Mouse (Mus musculus): ENCODE measurements around the gene Dusp11. TPM values are rescaled to one million over a fixed set of nuclear protein-coding genes. Genes with fewer than 3 reads are reported as not detected.
"Not testable (repeated sequence)": the region's sequence is repeated elsewhere in the genome, so short reads cannot be mapped to it uniquely, and the experiment has no call there.

Gene Dusp11
- polyA plus RNA-seq, 1 experiment from 2014 or later = 49.8 TPM

DNA sequence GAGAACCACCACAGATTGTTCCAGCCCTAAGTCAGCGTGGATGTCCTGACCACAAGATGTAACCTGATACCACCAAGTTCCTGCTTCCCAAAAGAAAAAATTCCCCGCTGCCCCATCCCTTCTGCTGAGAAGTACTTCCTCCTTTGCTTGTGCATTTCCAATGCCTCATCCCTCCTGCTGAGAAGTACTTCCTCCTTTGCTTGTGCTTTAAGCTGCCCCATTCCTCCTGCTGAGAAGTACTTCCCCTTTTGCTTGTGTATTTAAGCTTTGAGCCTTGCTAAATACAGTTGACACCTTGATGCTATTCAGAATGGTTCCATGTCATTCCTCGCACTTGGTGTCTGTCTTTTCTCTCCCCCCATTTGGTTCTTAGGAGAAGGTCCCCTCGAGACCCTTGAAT lies 17.3 kb upstream of the Dusp11 start:
- not testable (repeated sequence) for H3K4me3 ChIP-seq (ENCODE audit: control insufficient read depth in 1 of 2, insufficient read depth in 1 of 2, low read depth in 1 of 2, low read length in 2 of 2); ATAC-seq (ENCODE audit: insufficient number of reproducible peaks, insufficient read depth, low FRiP score, low read depth); H3K9me3 ChIP-seq (ENCODE audit: control insufficient read depth, low read length); H3K9ac ChIP-seq (ENCODE audit: low read length); H3K4me2 ChIP-seq (ENCODE audit: low read length); H3K4me1 ChIP-seq (ENCODE audit: control insufficient read depth in 2 of 2, insufficient read depth in 2 of 2, low read length in 2 of 2); H3K27me3 ChIP-seq (ENCODE audit: control insufficient read depth, insufficient read depth, low read length); H3K27ac ChIP-seq (replicated peaks in 1 of 2; ENCODE audit: control insufficient read depth in 1 of 2, insufficient read depth in 1 of 2, low read depth in 2 of 2, low read length in 2 of 2); H3K36me3 ChIP-seq (ENCODE audit: control insufficient read depth, insufficient read depth, low read length)
- WGBS = 76% methylated on average over 4 of the region's 4 CpGs

DNA sequence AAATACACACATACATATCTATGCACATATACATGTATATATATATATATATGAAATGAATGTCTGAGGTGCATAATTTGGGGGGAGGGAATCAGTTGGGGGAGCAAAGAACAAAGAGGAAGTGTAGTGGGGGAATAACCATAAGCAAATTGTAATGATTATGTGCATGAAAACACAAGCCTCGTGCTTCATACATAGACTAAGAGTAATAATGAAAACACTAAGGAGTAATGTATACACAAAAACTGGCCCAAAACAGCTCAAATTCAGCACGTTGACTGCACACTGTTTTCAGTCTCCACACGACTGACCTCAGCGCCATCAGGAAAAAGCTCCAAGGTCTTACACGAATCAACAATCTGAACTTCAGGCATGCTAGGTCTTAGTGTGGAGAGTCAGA lies 14.8 kb upstream of the Dusp11 start:
- WGBS = 85% methylated on average over 5 of the region's 5 CpGs
- Histone ChIP-seq H3K27me3 (ENCODE audit: control insufficient read depth, insufficient read depth, low read length) (no peaks in the 10 kb centered on the region), H3K4me2 (ENCODE audit: low read length) (no peak overlapping the region), H3K9ac (ENCODE audit: low read length) (no peak overlapping the region), H3K27ac (replicated peaks in 1 of 2; ENCODE audit: control insufficient read depth in 1 of 2, insufficient read depth in 1 of 2, low read depth in 2 of 2, low read length in 2 of 2) (no peak overlapping the region), H3K4me1 (ENCODE audit: control insufficient read depth in 2 of 2, insufficient read depth in 2 of 2, low read length in 2 of 2) (peaks cover 5 to 13% of the 10 kb centered on the region in 2 experiments; a peak in 3 of 4 replicates), H3K4me3 (ENCODE audit: control insufficient read depth in 1 of 2, insufficient read depth in 1 of 2, low read depth in 1 of 2, low read length in 2 of 2) (no peak overlapping the region), H3K36me3 (ENCODE audit: control insufficient read depth, insufficient read depth, low read length) (no peaks in the 10 kb centered on the region), H3K9me3 (ENCODE audit: control insufficient read depth, low read length) (no peaks in the 10 kb centered on the region; the same call in 1 of the 2 replicates)
- no peak for ATAC-seq (ENCODE audit: insufficient number of reproducible peaks, insufficient read depth, low FRiP score, low read depth)

DNA sequence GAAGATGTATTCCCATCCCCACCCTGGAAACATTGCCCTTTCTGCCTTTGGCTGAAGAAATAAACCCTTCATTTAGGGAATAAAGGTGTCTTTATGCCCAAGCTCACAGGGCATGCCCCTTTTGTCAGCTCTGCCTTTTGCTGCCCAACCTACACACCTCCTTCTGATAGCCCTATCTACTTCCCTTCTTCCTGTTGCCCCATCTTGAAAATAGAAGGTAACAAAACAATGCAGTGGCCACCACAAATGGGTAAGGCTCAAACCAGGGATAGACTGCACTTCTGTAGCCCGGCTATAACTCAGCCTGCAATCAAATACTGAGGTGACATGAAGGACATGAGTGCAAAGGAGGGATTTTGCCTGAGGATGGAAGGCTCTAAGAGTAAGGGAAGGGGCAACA lies 14.3 kb upstream of the Dusp11 start:
- no peak overlapping the region for H3K9ac ChIP-seq (ENCODE audit: low read length)
- H3K9me3 ChIP-seq (ENCODE audit: control insufficient read depth, low read length) = no peaks in the 10 kb centered on the region; the same call in 1 of the 2 replicates
- H3K27ac ChIP-seq (replicated peaks in 1 of 2; ENCODE audit: control insufficient read depth in 1 of 2, insufficient read depth in 1 of 2, low read depth in 2 of 2, low read length in 2 of 2) = no peak overlapping the region
- no peaks in the 10 kb centered on the region for H3K27me3 ChIP-seq (ENCODE audit: control insufficient read depth, insufficient read depth, low read length)
- WGBS = 76% methylated on average over 1 of the region's 1 CpGs
- no peak overlapping the region for H3K4me3 ChIP-seq (ENCODE audit: control insufficient read depth in 1 of 2, insufficient read depth in 1 of 2, low read depth in 1 of 2, low read length in 2 of 2)
- H3K4me1 ChIP-seq (ENCODE audit: control insufficient read depth in 2 of 2, insufficient read depth in 2 of 2, low read length in 2 of 2) = peaks cover 5 to 13% of the 10 kb centered on the region in 2 experiments; a peak in 3 of 4 replicates
- no peaks in the 10 kb centered on the region for H3K36me3 ChIP-seq (ENCODE audit: control insufficient read depth, insufficient read depth, low read length)
- no peak for ATAC-seq (ENCODE audit: insufficient number of reproducible peaks, insufficient read depth, low FRiP score, low read depth)
- no peak overlapping the region for H3K4me2 ChIP-seq (ENCODE audit: low read length)

DNA sequence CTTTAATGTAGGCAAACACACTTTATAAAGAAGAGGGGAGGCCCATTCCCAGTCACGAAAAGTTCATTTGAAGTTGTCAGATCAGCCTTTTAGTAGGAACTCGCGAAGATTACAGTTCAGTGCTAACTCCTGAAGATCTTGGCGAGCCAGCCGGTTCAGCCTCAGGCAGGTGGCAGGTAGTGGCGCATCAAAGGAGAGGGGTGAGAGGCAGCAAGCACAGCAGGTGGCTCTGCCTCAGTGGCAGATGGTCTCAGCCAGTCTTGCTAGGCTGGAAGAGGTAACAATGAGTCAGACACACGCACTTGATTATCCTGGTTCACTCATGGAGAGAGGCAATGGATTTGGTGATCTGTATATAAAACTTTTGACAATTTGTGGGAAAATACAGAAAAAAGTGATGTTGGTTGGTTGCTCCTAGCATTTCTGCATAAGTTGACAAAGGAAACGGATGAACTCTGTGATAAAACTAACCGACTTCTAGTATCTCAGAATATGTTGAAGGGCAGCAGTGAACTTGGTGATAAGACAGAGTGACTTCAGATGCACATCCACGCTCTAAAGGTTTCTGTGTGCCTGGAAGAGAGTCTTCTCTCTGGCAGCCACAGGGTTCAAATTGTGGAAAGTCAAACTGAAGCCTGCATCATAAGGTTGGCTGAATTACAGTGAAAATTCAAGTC lies 13.6 kb upstream of the Dusp11 start:
- Histone ChIP-seq H3K27me3 (ENCODE audit: control insufficient read depth, insufficient read depth, low read length) (no peaks in the 10 kb centered on the region), H3K36me3 (ENCODE audit: control insufficient read depth, insufficient read depth, low read length) (no peaks in the 10 kb centered on the region), H3K9me3 (ENCODE audit: control insufficient read depth, low read length) (no peaks in the 10 kb centered on the region; the same call in 1 of the 2 replicates), H3K9ac (ENCODE audit: low read length) (no peak overlapping the region), H3K4me3 (ENCODE audit: control insufficient read depth in 1 of 2, insufficient read depth in 1 of 2, low read depth in 1 of 2, low read length in 2 of 2) (no peak overlapping the region), H3K4me1 (ENCODE audit: control insufficient read depth in 2 of 2, insufficient read depth in 2 of 2, low read length in 2 of 2) (peaks cover 6 to 18% of the 10 kb centered on the region in 2 experiments; a peak in 3 of 4 replicates), H3K27ac (replicated peaks in 1 of 2; ENCODE audit: control insufficient read depth in 1 of 2, insufficient read depth in 1 of 2, low read depth in 2 of 2, low read length in 2 of 2) (no peak overlapping the region), H3K4me2 (ENCODE audit: low read length) (no peak overlapping the region)
- ATAC-seq (ENCODE audit: insufficient number of reproducible peaks, insufficient read depth, low FRiP score, low read depth) = no peak
- WGBS = 50% methylated on average over 10 of the region's 10 CpGs

DNA sequence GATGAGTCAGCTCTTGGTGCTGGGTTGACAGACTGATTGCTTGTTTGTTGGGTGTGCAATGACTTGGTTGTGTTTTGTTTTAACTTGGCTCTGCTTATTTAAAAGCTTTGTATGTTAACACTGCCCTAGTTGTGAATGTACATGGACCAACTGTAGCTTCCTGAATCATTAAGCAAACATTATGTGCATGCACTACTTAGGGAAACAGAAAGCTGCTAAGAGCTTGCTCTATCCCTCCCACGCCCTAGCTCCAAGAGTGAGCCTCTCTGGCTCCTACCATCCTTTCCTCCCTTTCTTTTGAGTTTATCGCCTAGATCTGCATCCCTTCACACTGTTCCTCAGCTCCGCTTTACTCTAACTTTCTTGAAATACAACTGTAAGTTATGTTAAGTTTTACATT lies 11.9 kb upstream of the Dusp11 start:
- 72% methylated on average over 3 of the region's 3 CpGs for WGBS
- Histone ChIP-seq H3K4me2 (ENCODE audit: low read length) (no peak overlapping the region), H3K36me3 (ENCODE audit: control insufficient read depth, insufficient read depth, low read length) (no peaks in the 10 kb centered on the region), H3K4me3 (ENCODE audit: control insufficient read depth in 1 of 2, insufficient read depth in 1 of 2, low read depth in 1 of 2, low read length in 2 of 2) (no peak overlapping the region), H3K9me3 (ENCODE audit: control insufficient read depth, low read length) (no peaks in the 10 kb centered on the region; the same call in 1 of the 2 replicates), H3K4me1 (ENCODE audit: control insufficient read depth in 2 of 2, insufficient read depth in 2 of 2, low read length in 2 of 2) (peaks cover 7 to 19% of the 10 kb centered on the region in 2 experiments; a peak in 3 of 4 replicates), H3K9ac (ENCODE audit: low read length) (no peak overlapping the region), H3K27me3 (ENCODE audit: control insufficient read depth, insufficient read depth, low read length) (no peaks in the 10 kb centered on the region), H3K27ac (replicated peaks in 1 of 2; ENCODE audit: control insufficient read depth in 1 of 2, insufficient read depth in 1 of 2, low read depth in 2 of 2, low read length in 2 of 2) (no peak overlapping the region)
- no peak for ATAC-seq (ENCODE audit: insufficient number of reproducible peaks, insufficient read depth, low FRiP score, low read depth)

DNA sequence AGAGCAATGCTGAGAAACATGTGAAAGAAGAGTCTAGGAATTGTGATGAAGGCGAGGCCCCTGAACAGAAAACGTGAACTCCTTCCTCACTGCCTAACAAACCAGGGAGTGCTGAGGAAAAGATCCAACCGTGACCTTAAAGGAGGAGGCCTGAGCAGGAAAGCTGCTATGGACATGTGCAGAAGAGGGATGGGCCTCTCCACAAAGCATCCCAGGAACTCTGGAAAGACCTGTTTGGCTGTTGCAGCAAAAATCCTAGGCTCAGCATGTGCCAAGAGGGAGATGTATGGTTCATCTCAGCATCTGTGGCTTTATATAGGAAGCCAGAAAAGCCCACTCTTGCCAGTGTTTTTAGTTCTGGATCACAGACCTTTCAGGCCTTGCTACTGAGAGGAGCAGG lies 11.2 kb upstream of the Dusp11 start:
- Histone ChIP-seq H3K9ac (ENCODE audit: low read length) (no peak overlapping the region; the same call in 1 of the 2 replicates), H3K4me1 (ENCODE audit: control insufficient read depth in 2 of 2, insufficient read depth in 2 of 2, low read length in 2 of 2) (peaks cover 7 to 19% of the 10 kb centered on the region in 2 experiments; a peak in 3 of 4 replicates), H3K27me3 (ENCODE audit: control insufficient read depth, insufficient read depth, low read length) (no peaks in the 10 kb centered on the region), H3K27ac (replicated peaks in 1 of 2; ENCODE audit: control insufficient read depth in 1 of 2, insufficient read depth in 1 of 2, low read depth in 2 of 2, low read length in 2 of 2) (peak overlapping the region; percentile 28 to 40; a peak in 1 of 4 replicates), H3K9me3 (ENCODE audit: control insufficient read depth, low read length) (no peaks in the 10 kb centered on the region), H3K4me2 (ENCODE audit: low read length) (no peak overlapping the region), H3K4me3 (ENCODE audit: control insufficient read depth in 1 of 2, insufficient read depth in 1 of 2, low read depth in 1 of 2, low read length in 2 of 2) (no peak overlapping the region), H3K36me3 (ENCODE audit: control insufficient read depth, insufficient read depth, low read length) (no peaks in the 10 kb centered on the region)
- 45% methylated on average over 3 of the region's 3 CpGs for WGBS
- ATAC-seq (ENCODE audit: insufficient number of reproducible peaks, insufficient read depth, low FRiP score, low read depth) = no peak

DNA sequence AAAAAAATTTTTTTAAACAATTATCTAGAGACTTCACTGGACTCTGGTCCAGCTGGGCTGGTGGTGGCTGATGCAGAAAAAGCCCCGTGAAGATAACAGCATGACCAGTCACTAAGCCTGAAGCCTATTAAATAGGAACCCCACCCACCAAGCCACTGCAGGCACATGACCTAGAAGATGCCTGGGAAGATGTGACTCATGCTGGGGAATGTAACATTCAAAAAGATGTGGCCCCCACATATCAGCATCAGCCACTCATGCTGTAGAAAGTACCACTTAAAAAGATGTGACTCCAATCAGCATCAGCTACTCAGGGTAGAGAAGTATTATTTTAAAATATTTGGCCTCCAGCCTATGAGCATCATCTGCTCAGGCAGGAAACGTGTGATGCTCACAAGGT lies 8.4 kb upstream of the Dusp11 start:
- Histone ChIP-seq H3K27me3 (ENCODE audit: control insufficient read depth, insufficient read depth, low read length) (no peaks in the 10 kb centered on the region), H3K27ac (replicated peaks in 1 of 2; ENCODE audit: control insufficient read depth in 1 of 2, insufficient read depth in 1 of 2, low read depth in 2 of 2, low read length in 2 of 2) (no peak overlapping the region), H3K36me3 (ENCODE audit: control insufficient read depth, insufficient read depth, low read length) (no peaks in the 10 kb centered on the region), H3K9ac (ENCODE audit: low read length) (no peak overlapping the region), H3K9me3 (ENCODE audit: control insufficient read depth, low read length) (no peaks in the 10 kb centered on the region), H3K4me2 (ENCODE audit: low read length) (no peak overlapping the region), H3K4me1 (ENCODE audit: control insufficient read depth in 2 of 2, insufficient read depth in 2 of 2, low read length in 2 of 2) (peaks cover 12 to 25% of the 10 kb centered on the region in 2 experiments), H3K4me3 (ENCODE audit: control insufficient read depth in 1 of 2, insufficient read depth in 1 of 2, low read depth in 1 of 2, low read length in 2 of 2) (no peak overlapping the region)
- WGBS = 36% methylated on average over 2 of the region's 2 CpGs
- ATAC-seq (ENCODE audit: insufficient number of reproducible peaks, insufficient read depth, low FRiP score, low read depth) = 0 out of 2 replicates have a peak, but pooled peaks have one; percentile 47

DNA sequence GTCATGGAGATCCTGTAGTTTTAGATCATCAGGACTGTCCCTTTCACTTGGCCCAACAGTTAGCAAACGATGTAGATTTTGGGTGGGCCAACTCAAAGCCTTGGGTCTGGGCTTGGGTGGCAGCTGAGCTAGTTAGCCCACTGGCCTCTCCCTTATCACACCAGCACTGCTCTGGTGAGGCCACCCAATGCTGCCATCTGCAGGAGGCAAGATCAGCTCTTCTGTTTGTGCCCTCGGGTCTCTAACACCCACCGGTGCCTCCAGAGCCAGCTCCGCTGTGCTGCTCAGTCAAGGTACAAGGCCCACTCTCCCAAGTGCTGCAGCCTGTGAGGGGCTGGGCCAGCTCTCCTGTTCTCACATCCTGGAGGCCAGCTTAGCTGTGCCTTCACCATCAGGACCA lies 5.2 kb upstream of the Dusp11 start:
- no peaks in the 10 kb centered on the region for H3K27me3 ChIP-seq (ENCODE audit: control insufficient read depth, insufficient read depth, low read length)
- peaks cover 8 to 11% of the 10 kb centered on the region in 2 experiments for H3K4me1 ChIP-seq (ENCODE audit: control insufficient read depth in 2 of 2, insufficient read depth in 2 of 2, low read length in 2 of 2)
- H3K36me3 ChIP-seq (ENCODE audit: control insufficient read depth, insufficient read depth, low read length) = no peaks in the 10 kb centered on the region
- no peak for ATAC-seq (ENCODE audit: insufficient number of reproducible peaks, insufficient read depth, low FRiP score, low read depth)
- WGBS = 70% methylated on average over 4 of the region's 4 CpGs
- no peaks in the 10 kb centered on the region for H3K9me3 ChIP-seq (ENCODE audit: control insufficient read depth, low read length)
- H3K9ac ChIP-seq (ENCODE audit: low read length) = no peak overlapping the region
- H3K4me2 ChIP-seq (ENCODE audit: low read length) = no peak overlapping the region
- no peak overlapping the region for H3K27ac ChIP-seq (replicated peaks in 1 of 2; ENCODE audit: control insufficient read depth in 1 of 2, insufficient read depth in 1 of 2, low read depth in 2 of 2, low read length in 2 of 2)
- no peak overlapping the region for H3K4me3 ChIP-seq (ENCODE audit: control insufficient read depth in 1 of 2, insufficient read depth in 1 of 2, low read depth in 1 of 2, low read length in 2 of 2)
